Comparison of ENCODE assay signal across 12 mouse cellular contexts in the genomic region with DNA sequence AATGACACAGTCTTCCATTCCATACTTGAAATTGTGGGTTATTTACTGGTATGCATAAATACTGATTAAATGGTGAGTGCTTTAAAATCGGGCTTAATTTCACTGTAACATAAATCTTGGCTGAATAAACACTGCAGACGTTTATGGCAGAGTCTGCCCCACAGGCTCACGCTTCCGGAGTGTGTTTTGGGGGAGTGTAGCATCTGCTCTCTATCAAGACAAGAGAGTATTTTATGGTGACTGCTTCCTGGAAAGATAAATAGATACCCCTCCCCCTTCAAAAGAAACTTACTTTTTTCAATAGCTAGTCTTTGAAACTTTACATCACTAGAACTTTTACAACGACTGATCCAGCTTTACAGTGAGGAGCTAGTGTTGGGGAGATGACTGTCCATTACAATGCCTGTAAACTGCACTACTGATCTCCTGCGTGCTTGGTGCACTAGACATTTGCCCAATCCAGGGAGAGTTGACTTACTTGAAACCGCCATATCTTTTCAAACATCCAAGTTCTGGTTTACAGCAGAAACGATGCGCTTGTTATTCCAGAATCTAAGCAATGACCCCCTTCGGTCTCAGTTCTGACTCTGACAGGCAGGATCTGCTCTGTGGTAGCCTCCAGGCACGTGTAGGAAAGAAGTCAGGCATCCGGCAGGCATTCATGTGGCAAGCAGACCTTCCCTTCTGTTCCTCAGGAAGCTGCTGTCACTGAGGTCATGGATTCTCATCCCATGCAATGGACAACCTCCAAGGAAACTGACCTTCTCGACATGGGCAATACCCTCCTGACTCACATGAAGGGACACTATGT. TPM values are rescaled to one million over a fixed set of nuclear protein-coding genes. Genes with fewer than 3 reads are reported as not detected.
DNase-seq lines count a peak whose midpoint lies in the region; ATAC-seq and TF ChIP-seq lines count a peak whose summit lies in the region.
"Had no signal": no experiment of that assay in that cellular context is flagged by ENCODE, and none has a peak within 500 bp of the region (broad histone marks: within the 10 kb centered on the region; RNA-seq: fewer than 3 reads in every experiment).

No protein-coding gene starts in this region.

- TF ChIP-seq POLR2A in heart, adult 2 months (IDR thresholded peaks at IDR 0.05; ENCODE audit: insufficient read depth, low read depth, low read length), result no peak
- no peak for TF ChIP-seq POLR2A in limb, embryonic 14.5 days (IDR thresholded peaks at IDR 0.05; ENCODE audit: borderline replicate concordance, extremely low read depth, insufficient read depth, insufficient read length)

- intact Hi-C loops in heart, adult 2 months (cut with DNase I), result no loop called here

- no peaks in the 10 kb centered on the region for H3K9me3 ChIP-seq in heart, embryonic 14.5 days (ENCODE audit: control insufficient read depth, low read length)
- no peaks in the 10 kb centered on the region for H3K9me3 ChIP-seq in intestine, embryonic 15.5 days
- no peaks in the 10 kb centered on the region for H3K9me3 ChIP-seq in limb, embryonic 14.5 days (ENCODE audit: control insufficient read depth, low read length)
- H3K9me3 ChIP-seq: hindbrain, embryonic 10.5 days; midbrain, embryonic 12.5 days had no signal

- H3K36me3 ChIP-seq in heart, embryonic 14.5 days (ENCODE audit: control insufficient read depth, insufficient read depth, low read length), result no peaks in the 10 kb centered on the region
- no peaks in the 10 kb centered on the region for H3K36me3 ChIP-seq in heart, adult 2 months (ENCODE audit: control insufficient read depth, insufficient read depth, low read length)
- no peaks in the 10 kb centered on the region for H3K36me3 ChIP-seq in intestine, embryonic 15.5 days
- H3K36me3 ChIP-seq in limb, embryonic 14.5 days (ENCODE audit: control insufficient read depth, insufficient read depth, low read length), result no peaks in the 10 kb centered on the region
- H3K36me3 ChIP-seq: hindbrain, embryonic 10.5 days; midbrain, embryonic 12.5 days had no signal

- H3K4me3 ChIP-seq in heart, embryonic 14.5 days (ENCODE audit: control insufficient read depth in 1 of 2, insufficient read depth in 1 of 2, low read depth in 1 of 2, low read length in 2 of 2), result no peak overlapping the region
- no peak overlapping the region for H3K4me3 ChIP-seq in heart, adult 2 months
- no peak overlapping the region for H3K4me3 ChIP-seq in intestine, embryonic 15.5 days (replicated peaks)
- no peak overlapping the region for H3K4me3 ChIP-seq in limb, embryonic 14.5 days (replicated peaks; ENCODE audit: low read length)
- H3K4me3 ChIP-seq: hindbrain, embryonic 10.5 days; midbrain, embryonic 12.5 days had no signal

- H3K4me1 ChIP-seq in heart, embryonic 14.5 days (ENCODE audit: control insufficient read depth in 2 of 2, insufficient read depth in 2 of 2, low read length in 2 of 2), result peaks cover 0 to 3% of the 10 kb centered on the region in 2 experiments; a peak in 2 of 4 replicates
- H3K4me1 ChIP-seq in heart, adult 2 months (ENCODE audit: control insufficient read depth, insufficient read depth, low read length), result no peaks in the 10 kb centered on the region
- H3K4me1 ChIP-seq in intestine, embryonic 15.5 days (replicated peaks), result peaks cover 11% of the 10 kb centered on the region; the same call in 1 of the 2 replicates
- H3K4me1 ChIP-seq in limb, embryonic 14.5 days (ENCODE audit: control insufficient read depth, insufficient read depth, low read length), result peaks cover 9% of the 10 kb centered on the region
- H3K4me1 ChIP-seq: midbrain, embryonic 12.5 days had no signal

- H3K27me3 ChIP-seq in heart, embryonic 14.5 days (ENCODE audit: control insufficient read depth, insufficient read depth, low read length), result no peaks in the 10 kb centered on the region
- no peaks in the 10 kb centered on the region for H3K27me3 ChIP-seq in heart, adult 2 months (ENCODE audit: control insufficient read depth, insufficient read depth, low read length)
- H3K27me3 ChIP-seq in intestine, embryonic 15.5 days (replicated peaks), result no peaks in the 10 kb centered on the region
- H3K27me3 ChIP-seq in limb, embryonic 14.5 days (ENCODE audit: control insufficient read depth, insufficient read depth, low read length), result no peaks in the 10 kb centered on the region
- H3K27me3 ChIP-seq: CH12.LX; midbrain, embryonic 12.5 days had no signal

- no peak for DNase-seq in heart, adult 2 months
- DNase-seq in embryo, embryonic 11 days, result peak; percentile 66
- DNase-seq in limb, embryonic 14.5 days (ENCODE audit: low spot score), result peak; percentile 35
- no peak for DNase-seq in urinary bladder, postnatal 10 days (ENCODE audit: low spot score)
- DNase-seq in cerebellum, adult 9-11 months, result no peak
- no peak for DNase-seq in right cerebral cortex, postnatal 10 days (ENCODE audit: low spot score in 2 of 2)
- DNase-seq: layer of hippocampus, postnatal 36 days had no signal

- 0 out of 2 replicates have a peak overlapping the region, but pooled peaks have one; percentile 3 for H3K4me2 ChIP-seq in heart, embryonic 14.5 days (ENCODE audit: low read length)
- H3K4me2 ChIP-seq in intestine, embryonic 15.5 days (replicated peaks), result peak overlapping the region; percentile 37
- H3K4me2 ChIP-seq in limb, embryonic 14.5 days (replicated peaks; ENCODE audit: low read depth, low read length, severe bottlenecking), result no peak overlapping the region
- H3K4me2 ChIP-seq: midbrain, embryonic 12.5 days had no signal

- no peak overlapping the region for H3K9ac ChIP-seq in heart, embryonic 14.5 days (ENCODE audit: low read length)
- H3K9ac ChIP-seq in heart, adult 2 months (ENCODE audit: low read depth, low read length), result no peak overlapping the region
- no peak overlapping the region for H3K9ac ChIP-seq in intestine, embryonic 15.5 days
- H3K9ac ChIP-seq in limb, embryonic 14.5 days (ENCODE audit: low read depth, low read length, severe bottlenecking), result no peak overlapping the region
- H3K9ac ChIP-seq: midbrain, embryonic 12.5 days had no signal

- no peak for TF ChIP-seq CTCF in heart, adult 2 months (IDR thresholded peaks at IDR 0.05)

- TF ChIP-seq EP300 in heart, adult 2 months (IDR thresholded peaks at IDR 0.05; ENCODE audit: insufficient read depth, low read depth, low read length), result no peak

- no peak for ATAC-seq in heart, embryonic 14.5 days (ENCODE audit: insufficient number of reproducible peaks, insufficient read depth, low FRiP score, low read depth)
- peak; percentile 94 for ATAC-seq in intestine, embryonic 15.5 days
- no peak for ATAC-seq in limb, embryonic 14.5 days (ENCODE audit: low FRiP score, low read depth)

- 42% methylated on average over 13 of the region's 13 CpGs for WGBS in heart, embryonic 14.5 days
- 25% methylated on average over 13 of the region's 13 CpGs for WGBS in heart, adult 2 months
- 10% methylated on average over 13 of the region's 13 CpGs for WGBS in intestine, embryonic 15.5 days
- 6% methylated on average over 13 of the region's 13 CpGs for WGBS in limb, embryonic 14.5 days

- 0 out of 4 replicates have a peak overlapping the region, but pooled peaks have one; percentile 12 to 15 for H3K27ac ChIP-seq in heart, embryonic 14.5 days (replicated peaks in 1 of 2; ENCODE audit: control insufficient read depth in 1 of 2, insufficient read depth in 1 of 2, low read depth in 2 of 2, low read length in 2 of 2)
- H3K27ac ChIP-seq in heart, adult 2 months, result no peak overlapping the region
- peak overlapping the region; percentile 78 for H3K27ac ChIP-seq in intestine, embryonic 15.5 days
- H3K27ac ChIP-seq in limb, embryonic 14.5 days (replicated peaks; ENCODE audit: low read depth, low read length), result no peak overlapping the region
- H3K27ac ChIP-seq: hindbrain, embryonic 10.5 days; midbrain, embryonic 12.5 days had no signal

- H3K79me2 ChIP-seq in heart, adult 2 months (replicated peaks; ENCODE audit: control insufficient read depth, insufficient read depth, low read length), result no peaks in the 10 kb centered on the region

RNA-seq across cellular contexts. Expression of a gene that starts 28.4 kb away (rescaled TPM):
- polyA plus RNA-seq in heart, embryonic 14.5 days (2014; fragmentation: Nextera tagmentation; extraction: Ambion mirVana), result 6.4 and 7.5 TPM in 2 replicates
- total RNA-seq in heart, adult 2 months (2021), result under 1 TPM; 0.21 to 0.52 TPM
- 0.18 and 0.21 TPM in 2 replicates for polyA plus RNA-seq in heart, adult 2 months (2012; rRNA removed)
- 6.4 and 6.6 TPM in 2 replicates for polyA plus RNA-seq in intestine, embryonic 15.5 days (2015; fragmentation: Nextera tagmentation; extraction: Ambion mirVana)
- 16.6 and 21.7 TPM in 2 replicates for polyA plus RNA-seq in limb, embryonic 14.5 days (2012; rRNA removed)
- polyA plus RNA-seq in limb, embryonic 14.5 days (2014; fragmentation: Nextera tagmentation; extraction: Ambion mirVana), result 12.8 and 12.9 TPM in 2 replicates
- total RNA-seq: CH12.LX had no signal

Comparison
In these comparisons a context has a peak if more than half of its experiments do, and no peak if none do; other contexts are left out.
1. H3K27ac ChIP-seq: peak in heart, embryonic 14.5 days (2 of 2) and intestine, embryonic 15.5 days (single experiment); none in heart, adult 2 months (single experiment) and limb, embryonic 14.5 days (single experiment).
2. DNase-seq: peak in embryo, embryonic 11 days (single experiment) and limb, embryonic 14.5 days (single experiment); none in heart, adult 2 months (0 of 2), urinary bladder, postnatal 10 days (single experiment), cerebellum, adult 9-11 months (single experiment) and right cerebral cortex, postnatal 10 days (0 of 2).